Mouse (Mus musculus) left cerebral cortex, postnatal 10 days (tissue): ENCODE measurements at regions not wholly inside any gene's neighbourhood (a gene's known extent, or its start where the extent isn't known, plus 50 kb on each side); places are given as distances from the start of the nearest gene placed in this dataset.
"Not testable (repeated sequence)": the region's sequence is repeated elsewhere in the genome, so short reads cannot be mapped to it uniquely, and the experiment has no call there.

ENCODE experiments used
- DNase-seq, 2 experiments: peaks; one replicate each; pipeline ENCODE4 v3.0.0; 2021 to 2022; ENCODE audit warnings: low spot score in 2 of 2, mixed read lengths in 1 of 2; ENCODE audit errors: extremely low spot score in 1 of 2
- intact Hi-C: fragments of 180-260 bp; cut with DNase I; formaldehyde crosslinking; loops from one replicate; pipeline ENCODE4 v1.15.1; 2025

- no peak for DNase-seq
- intact Hi-C loops: no loop called here
These were observed 50.7 kb upstream of the Jade1 start for GRCm38 (mm10) chr3:41504867-41505266.

DNA sequence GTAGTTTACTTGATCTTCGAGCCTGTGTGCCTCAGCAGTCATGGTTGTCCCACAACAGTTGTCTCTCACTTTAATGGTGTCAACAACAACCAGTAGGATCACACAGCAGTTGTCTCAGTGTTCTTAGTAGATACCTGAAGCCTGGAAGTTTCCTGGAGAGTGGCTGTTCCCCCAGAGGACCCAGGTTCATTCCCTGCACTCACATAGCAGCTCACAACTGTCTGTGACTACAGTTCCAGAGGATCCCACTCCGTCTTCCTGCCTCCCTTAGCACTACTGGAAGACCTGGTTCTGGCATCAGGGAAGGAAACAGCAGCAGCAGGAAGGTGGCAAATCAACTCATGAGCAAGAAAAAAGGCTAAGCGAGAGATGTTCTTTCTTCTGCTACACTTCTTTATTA is 53.4 kb upstream of the Jade1 start:
- intact Hi-C loops: no loop called here
- no peak for DNase-seq

GRCm38 (mm10) chr3:41501639-41502038 is 53.9 kb upstream of the Jade1 start:
- DNase-seq, intact Hi-C loops: not testable (repeated sequence)

GRCm38 (mm10) chr3:41501124-41501523 is 54.4 kb upstream of the Jade1 start:
- intact Hi-C loops: no loop called here
- no peak for DNase-seq

DNA sequence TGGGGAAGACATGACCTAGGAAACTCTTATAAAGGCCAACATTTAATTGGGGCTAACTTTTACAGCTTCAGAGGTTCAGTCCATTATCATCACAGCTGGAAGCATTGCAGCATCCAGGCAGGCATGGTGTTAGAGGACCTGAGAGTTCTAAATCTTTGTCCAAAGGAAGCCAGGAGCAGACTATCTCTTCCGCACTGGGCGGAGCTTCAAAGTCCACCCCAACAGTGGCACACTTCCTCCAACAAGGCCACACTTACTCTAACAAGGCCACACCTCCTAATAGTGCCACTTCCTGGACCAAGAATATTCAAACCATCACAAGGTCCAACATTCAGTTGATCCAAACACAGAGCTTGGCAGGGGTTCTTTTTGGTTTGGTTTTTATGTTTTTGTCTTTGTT is 55.9 kb upstream of the Jade1 start:
- intact Hi-C loops: no loop called here
- no peak for DNase-seq

- intact Hi-C loops: no loop called here
- no peak for DNase-seq
These were observed 56.7 kb upstream of the Jade1 start for GRCm38 (mm10) chr3:41498791-41499190.

- no peak for DNase-seq
- intact Hi-C loops: no loop called here
These were observed 57.8 kb upstream of the Jade1 start for GRCm38 (mm10) chr3:41497771-41498170.

DNA sequence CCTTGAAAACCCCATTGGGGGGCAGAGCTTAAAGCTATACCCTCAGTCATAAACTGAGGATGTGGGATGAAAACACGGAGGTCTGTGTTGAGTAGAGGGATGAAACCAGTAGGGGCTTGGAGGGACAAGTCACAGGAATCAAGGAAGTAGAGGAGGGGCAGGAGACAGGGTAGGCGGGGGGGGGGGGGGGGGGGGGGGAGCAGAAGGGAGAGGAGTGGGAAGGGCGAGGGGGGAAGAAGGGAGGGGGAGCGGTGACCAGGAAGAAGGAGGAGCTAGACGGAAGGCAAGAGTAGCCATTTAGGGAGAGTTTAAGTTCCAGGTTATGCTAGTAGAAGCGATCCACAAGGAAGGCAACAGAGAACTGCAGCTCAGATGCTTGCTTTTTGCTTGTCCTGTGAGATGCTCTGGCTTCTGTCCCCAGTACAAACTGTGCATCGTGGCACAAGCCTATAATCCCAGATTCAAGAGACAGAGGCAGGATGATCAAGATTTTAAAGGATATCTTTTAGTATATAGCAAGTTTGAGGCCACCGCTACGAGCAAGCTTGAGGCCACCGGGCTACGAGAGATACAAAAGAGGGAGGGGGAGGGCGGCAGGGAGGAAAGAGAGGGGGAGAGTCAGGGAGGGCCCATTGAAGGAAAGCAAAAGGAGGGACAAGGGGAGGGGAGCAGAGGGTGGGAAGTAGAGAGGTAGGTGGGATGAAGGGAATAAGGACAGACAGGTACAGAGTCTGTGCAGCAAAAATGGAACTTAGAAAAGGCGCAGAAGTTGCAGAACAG is 58.4 kb upstream of the Jade1 start:
- intact Hi-C loops: no loop called here
- no peak for DNase-seq

DNA sequence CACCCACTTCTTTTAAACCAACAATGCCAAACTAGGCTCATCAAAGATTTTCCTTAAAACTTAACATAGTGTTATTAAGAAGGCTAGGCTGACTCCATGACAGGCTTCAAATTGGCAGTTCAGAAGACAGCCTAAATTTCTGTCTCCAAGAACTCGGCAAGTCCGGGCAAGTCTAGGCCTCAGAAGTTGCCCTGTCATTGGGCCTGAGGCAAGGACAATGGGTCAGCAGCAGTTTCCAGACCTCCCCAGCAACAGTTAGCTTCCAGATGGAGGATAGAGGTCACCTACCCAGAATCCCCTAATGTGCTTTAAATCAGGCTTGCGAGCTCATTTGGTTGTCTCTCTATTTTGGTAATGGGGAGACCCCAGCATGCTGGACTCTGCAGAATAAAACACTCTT is 59.6 kb upstream of the Jade1 start:
- intact Hi-C loops: no loop called here
- DNase-seq: no peak

- no peak for DNase-seq
- intact Hi-C loops: no loop called here
These were observed 60.4 kb upstream of the Jade1 start for GRCm38 (mm10) chr3:41495097-41495496.

GRCm38 (mm10) chr3:41493472-41493871 is 62.1 kb upstream of the Jade1 start:
- DNase-seq: no peak
- intact Hi-C loops: no loop called here

GRCm38 (mm10) chr3:41492727-41493392 is 62.7 kb upstream of the Jade1 start:
- intact Hi-C loops: no loop called here
- DNase-seq: no peak

- intact Hi-C loops: no loop called here
- no peak for DNase-seq
These were observed 63.4 kb upstream of the Jade1 start for GRCm38 (mm10) chr3:41492031-41492726.

DNA sequence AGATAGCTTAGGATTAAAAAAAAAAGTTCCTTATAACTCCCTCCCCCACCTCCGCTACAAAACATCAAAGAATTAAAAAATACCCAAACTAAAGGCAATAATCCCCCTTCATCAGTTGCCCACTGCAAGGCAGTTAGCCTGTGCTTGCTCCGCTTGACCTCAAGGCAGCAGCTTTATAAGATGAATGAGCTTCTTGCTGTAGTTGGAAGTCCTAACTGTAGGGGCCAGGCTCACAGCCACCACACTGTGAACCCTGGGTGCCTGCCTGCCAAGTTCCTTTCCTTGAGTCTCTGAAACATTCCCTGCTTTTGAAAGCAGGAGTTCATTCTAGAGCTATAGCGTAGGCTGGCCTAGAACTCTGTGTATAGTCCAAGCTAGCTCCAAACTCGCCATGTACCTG is 64.3 kb upstream of the Jade1 start:
- DNase-seq: no peak
- intact Hi-C loops: no loop called here

- no peak for DNase-seq
- intact Hi-C loops: no loop called here
These were observed 65.5 kb upstream of the Jade1 start for GRCm38 (mm10) chr3:41489998-41490397.

DNA sequence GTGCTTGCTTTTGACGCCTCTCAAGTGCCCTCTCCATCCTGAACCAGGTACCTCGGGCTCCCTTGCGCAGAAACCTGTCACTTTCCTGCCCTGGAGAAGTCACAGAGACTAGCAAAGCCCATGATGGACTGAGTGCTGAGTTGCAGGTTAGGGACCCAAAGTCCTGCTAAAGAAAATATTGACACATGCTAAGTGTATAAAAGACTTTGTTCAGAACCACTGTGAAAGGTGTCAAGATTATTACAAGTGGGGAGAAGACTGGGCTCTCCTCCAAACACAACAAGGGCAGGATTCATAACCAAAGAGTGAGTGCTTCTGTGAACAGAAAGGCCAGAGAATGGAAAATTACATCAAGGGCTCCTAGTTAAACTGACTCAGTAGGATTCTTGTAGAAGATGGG is 66.0 kb upstream of the Jade1 start:
- intact Hi-C loops: no loop called here
- DNase-seq: no peak

DNA sequence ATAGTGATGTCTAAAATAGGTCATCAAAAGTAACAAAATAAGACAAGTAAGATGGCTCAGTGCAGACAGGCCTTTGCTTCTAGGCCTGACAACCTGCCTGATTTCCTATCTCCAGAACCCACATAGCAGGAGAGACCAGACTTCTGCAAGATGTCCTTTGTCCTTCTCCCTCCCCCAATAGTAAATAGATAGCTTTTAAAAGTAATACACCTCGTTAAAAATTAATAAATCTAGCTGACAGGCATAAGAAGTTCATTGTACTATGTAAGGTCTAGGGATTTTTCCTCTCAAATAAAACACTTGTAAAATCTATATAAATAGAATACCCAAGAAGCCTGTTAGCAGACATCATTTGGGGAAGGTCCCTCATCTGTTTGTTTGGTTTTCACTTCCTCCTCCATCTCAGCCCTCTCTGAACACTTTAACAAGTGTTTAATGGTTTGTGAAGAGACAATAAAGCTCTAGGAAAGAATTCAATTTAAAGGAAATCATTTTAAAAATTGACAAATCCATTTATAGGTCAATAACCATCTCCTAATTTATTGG is 67.2 kb upstream of the Jade1 start:
- intact Hi-C loops: no loop called here
- no peak for DNase-seq

DNA sequence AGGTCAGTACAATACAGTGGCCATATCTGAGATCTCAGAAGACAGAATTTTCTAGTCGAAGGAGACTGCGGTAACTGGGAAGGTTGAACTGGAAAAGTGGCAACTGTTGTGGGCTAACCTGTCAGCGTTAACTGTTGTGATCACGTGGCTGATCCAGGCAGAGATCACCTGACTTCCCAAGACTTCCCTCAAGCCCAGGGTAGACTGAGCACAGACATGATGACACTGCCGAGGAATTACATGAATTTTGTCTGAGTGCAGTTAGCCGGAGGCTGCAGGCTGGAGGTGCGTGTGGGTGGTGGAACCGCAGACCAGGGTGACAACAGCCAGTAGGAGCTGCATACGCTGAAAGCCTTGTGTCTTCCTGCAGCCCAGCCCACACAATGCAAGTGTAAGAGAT is 70.6 kb upstream of the Jade1 start:
- no peak for DNase-seq

GRCm38 (mm10) chr3:41483582-41483981 is 71.9 kb upstream of the Jade1 start:
- peak in 1 of 2 experiments; percentile 32 for DNase-seq
- intact Hi-C loops: no loop called here

More for the DNA sequence above, 70.6 kb upstream of the Jade1 start:
- intact Hi-C loops: no loop called here
